Mouse (Mus musculus): Measurements from ENCODE around the gene Taldo1.
A peak's percentile ranks its signal among the peaks of the same experiment; 100 is the strongest.
"Not testable (repeated sequence)": the region's sequence is repeated elsewhere in the genome, so short reads cannot be mapped to it uniquely, and the experiment has no call there.

Taldo1 gene

DNA sequence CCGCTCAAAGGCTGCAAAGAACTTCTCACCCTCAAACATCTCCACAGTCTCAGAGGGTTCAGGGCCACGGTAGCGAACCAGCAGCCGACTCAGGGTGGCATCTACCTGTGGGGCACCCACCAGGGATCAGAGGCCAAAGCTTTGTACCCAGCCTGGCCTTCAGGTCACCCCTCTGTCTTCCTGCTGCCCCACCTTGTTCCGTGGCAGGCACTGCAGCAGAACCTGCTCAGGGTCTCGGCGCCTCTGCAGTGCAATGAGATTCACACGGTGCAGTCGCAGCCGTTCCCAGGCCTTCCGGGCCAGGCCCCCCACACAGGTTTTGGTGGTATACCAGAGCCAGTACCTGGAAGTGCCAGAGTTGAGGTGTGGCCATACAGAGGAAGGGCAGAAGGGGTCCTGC lies 47.8 kb downstream of the Taldo1 start:
- DNase-seq (ENCODE audit: low spot score): no peak

DNA sequence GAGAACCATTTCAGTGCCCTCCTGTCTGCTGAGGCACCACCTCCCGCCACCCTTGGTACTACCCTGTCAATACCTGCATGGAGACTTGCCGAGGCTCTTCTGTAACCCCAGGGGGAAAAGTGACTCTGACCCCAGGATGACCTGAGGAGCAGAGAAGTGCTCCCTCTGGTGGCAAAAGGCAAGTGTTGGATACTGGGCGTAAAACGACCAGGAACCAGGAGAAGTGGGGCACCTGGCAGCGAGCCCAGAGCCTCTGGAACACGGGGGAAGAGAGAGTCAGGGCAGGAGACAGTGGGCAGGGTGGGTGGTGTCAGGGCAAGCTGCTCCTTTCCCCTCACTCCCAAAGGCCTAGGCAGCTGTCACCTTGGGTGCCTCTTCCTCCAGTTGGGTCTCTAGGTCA lies 48.6 kb downstream of the Taldo1 start:
- DNase-seq (ENCODE audit: low spot score): no peak

DNA sequence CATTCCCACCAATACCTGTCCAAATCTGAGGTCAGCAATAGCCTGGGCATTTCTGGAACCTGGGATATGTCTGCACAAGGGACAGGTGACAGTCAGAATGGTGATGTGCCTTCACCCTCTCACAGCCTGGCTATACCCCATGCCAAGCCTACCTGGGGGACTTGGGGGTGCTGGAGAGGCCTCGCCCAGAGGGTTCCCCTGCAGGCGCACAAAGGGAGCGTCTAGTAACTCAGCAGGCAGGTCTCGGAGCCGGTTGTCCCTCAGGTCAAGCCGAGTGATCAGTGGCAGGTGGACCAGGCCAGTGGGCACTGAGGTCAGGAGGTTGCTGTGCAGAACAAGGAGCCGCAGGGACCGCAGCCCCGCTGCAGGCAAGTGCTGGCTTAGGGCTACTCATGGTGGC lies 49.5 kb downstream of the Taldo1 start:
- DNase-seq (ENCODE audit: low spot score): no peak

DNA sequence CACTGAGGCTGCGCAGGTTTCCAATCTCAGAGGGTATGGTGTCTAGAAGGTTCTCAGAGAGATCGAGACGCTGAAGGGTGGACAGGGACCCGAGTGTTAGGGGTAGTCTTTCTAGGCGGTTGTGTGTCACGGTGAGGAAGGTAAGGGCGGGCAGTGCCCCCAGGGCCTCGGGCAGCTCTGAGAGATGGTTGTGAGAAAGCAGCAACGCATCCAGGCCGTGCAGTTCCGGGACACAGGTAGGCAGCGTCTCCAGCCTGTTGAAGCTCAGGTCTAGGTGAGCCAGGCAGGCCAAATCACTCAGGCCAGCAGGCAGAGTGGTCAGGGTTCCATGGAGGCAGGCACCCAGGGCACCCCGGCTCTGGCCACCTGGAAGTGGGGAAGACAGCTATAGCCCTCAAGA lies 50.2 kb downstream of the Taldo1 start:
- DNase-seq (ENCODE audit: low spot score): no peak

DNA sequence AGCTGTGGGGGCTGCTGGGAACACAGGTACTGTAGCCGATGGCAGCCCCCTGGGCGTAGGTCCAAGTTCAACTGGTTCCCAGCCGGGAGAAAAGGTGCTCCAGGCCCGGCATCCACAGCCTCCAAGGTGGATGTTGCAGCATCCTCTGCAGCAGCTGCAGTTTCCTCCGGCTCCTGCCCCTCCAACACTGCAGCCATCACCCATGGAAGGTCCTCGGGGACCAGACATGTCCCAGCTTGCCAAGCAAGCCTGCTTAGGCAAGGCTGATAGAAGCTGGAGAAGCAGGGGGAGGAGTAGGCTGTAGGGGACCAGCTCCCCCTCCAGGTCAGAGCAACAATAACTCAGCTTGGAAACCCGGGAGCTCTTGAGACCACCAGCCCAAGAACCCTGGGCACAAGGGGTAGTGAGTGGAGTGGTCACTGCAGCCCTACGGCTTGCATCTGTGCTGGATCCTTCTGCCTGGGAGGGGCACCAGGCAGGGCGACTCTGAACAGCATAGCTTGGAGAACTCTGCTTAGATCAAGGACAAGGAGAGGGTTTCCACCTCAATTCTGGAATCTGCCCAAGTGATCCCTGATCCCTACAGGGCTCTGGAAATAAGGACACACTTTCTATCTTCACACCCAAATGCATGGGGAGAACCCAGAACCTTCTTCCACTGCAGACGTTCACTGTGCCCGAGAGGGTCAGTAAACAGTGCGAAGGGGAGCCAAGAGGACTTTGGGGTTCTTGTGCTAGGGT lies 51.3 kb downstream of the Taldo1 start:
- no peak for DNase-seq (ENCODE audit: low spot score)

DNA sequence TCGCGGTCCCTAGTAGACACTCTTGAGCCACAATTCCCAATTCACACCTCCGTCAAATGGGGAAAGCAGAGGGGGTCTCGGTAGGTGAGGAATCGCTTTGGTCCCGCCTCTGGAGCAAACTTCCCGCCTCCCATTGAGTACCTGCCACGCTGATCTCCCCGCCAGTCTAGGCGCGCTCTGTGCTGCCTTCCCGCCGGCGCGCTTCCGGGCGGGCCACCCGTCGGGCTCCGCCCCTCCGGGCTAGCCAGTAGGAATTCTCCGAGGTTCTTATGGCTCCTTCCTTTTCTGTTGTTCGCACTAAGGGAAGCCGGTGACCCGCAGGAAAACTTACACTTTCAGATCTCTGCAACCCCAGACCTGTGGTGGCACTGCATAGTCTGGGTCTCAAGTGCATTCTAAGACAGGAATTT lies 51.8 kb downstream of the Taldo1 start, which contains the start of gene Pidd1:
TSS of gene Pidd1 (minus strand) at position 198 of the 410 bp plus-strand sequence.
- DNase-seq (ENCODE audit: low spot score): peak; percentile 62

DNA sequence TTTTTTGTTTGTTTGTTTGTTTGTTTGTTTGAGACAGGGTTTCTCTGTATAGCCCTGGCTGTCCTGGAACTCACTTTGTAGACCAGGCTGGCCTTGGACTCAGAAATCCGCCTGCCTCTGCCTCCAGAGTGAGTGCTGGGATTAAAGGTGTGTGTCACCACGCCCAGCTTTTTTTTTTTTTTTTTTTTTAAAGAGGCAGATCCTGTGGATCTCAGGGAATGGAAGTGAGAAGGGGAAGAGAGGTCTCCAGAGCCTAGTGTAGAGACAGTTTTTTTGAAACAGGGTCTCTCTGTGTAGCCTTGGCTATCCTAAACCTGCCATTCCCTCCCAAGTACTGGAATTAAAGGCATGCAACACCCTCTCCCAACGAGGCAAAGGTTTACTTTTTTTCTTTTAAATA lies 54.4 kb downstream of the Taldo1 start:
- DNase-seq (ENCODE audit: low spot score): not testable (repeated sequence)

DNA sequence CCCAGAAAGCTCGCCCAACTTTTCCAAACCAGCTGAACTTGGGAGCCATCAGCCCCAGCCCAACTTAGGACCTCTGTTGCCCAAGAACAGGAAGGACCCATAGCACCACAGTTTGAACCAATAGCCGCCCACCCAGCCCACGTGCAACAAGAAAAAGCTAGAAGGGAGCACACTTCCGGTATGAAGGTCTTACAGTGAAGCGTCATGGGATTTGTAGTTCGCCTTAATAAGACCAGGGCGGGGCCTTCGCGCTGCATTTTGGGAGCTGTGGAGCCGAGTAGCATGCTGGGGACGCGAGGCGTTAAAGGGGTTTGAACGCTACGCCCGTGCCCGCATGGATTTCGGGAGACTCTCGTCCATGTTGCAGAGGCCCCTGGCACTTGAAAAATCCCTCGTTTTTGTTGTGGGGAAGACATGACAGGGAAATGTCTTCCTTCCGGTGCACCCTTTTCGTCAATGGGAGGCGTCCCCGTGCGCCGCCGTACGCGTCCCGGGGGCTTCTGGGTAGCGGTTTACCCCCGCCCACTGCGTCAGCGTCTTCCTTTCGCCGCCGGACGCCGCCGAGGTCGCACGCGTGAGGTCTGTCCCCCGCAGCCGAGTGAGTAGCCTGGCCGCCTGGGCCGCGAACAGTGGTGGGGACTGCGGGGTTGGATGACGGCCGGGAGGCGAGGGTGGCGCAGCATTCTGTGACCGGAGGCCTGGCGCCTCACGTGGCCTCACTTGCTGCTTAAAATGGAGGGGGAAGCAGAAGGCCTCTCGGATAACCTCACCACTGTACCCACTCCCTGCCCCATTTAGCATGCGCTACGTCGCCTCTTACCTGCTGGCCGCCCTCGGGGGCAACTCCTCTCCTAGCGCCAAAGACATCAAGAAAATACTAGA lies 55.4 kb downstream of the Taldo1 start, which contains the start of gene Rplp2:
TSS of gene Rplp2 (plus strand) at position 261 of the 882 bp plus-strand sequence.
- peak; percentile 93 for DNase-seq (ENCODE audit: low spot score)

DNA sequence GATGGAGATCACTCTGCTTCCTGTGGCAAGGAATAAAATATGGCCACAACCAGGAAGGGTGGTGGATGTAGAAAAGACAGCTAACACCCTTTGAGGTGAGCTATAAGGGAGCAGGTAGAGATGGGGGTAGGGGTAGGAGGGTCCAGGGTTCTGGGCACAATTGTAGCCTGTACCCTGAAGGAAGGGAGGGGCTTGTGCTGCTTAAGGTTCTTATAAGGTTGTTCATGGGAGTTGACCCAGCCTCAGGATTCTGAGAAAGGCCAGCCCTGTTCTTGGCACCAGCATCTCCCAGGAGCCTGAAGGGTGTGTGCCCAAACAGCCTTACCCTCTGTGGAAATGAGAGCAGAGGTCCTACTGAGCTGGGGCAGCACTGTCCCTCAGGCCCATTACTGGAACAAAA lies 59.9 kb downstream of the Taldo1 start:
- no peak for DNase-seq (ENCODE audit: low spot score)

Data from spleen, adult 12 weeks (tissue).